Mouse (Mus musculus) ES-CJ7 (cell line): ENCODE data around the gene Olfr1154.

Source experiments
- DNase-seq: peaks from one replicate; pipeline ENCODE4 v3.0.0; 2011; ENCODE audit warnings: low read depth, low spot score

Olfr1154 gene

GRCm38 (mm10) chr2:87905066-87905465 is at the start of gene Olfr1154:
Olfr1154 (minus strand) TSS chr2:87905166.
- no peak for DNase-seq

- no peak for DNase-seq
Observed at GRCm38 (mm10) chr2:87953000-87953399, 48.0 kb upstream of the Olfr1154 start, which contains the start of gene Olfr1156. Olfr1156 (minus strand) TSS chr2:87953100.

- no peak for DNase-seq
Observed at GRCm38 (mm10) chr2:87945037-87945436, 40.1 kb upstream of the Olfr1154 start, which contains the start of gene Olfr1155. Olfr1155 (minus strand) TSS chr2:87945137.

DNA sequence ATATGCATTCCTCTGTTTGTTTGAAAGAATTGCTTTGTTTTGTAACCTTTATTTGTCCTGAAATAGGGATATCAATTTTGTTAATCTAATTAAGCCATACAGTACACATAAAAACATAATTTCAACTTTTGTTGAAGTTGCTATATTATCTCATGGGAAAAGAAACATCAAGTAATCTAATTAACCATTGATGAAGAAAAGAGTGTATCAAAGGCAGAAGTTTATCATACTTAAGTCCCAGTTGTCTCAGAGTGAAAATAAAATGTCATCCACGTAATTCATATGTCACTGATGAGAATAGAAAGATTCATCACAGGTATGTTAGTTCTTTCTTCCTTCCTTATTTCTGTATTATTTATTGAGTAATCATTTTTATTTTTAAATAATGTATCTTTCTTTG is 10.3 kb downstream of the Olfr1154 start, which contains the start of gene Olfr1153:
Olfr1153 (plus strand) TSS at position 301 of the 400 bp plus-strand sequence.
- DNase-seq: no peak

GRCm38 (mm10) chr2:87866192-87866591 is 38.8 kb downstream of the Olfr1154 start, which contains the start of gene Olfr1152:
Olfr1152 (plus strand) TSS chr2:87866492.
- no peak for DNase-seq

DNA sequence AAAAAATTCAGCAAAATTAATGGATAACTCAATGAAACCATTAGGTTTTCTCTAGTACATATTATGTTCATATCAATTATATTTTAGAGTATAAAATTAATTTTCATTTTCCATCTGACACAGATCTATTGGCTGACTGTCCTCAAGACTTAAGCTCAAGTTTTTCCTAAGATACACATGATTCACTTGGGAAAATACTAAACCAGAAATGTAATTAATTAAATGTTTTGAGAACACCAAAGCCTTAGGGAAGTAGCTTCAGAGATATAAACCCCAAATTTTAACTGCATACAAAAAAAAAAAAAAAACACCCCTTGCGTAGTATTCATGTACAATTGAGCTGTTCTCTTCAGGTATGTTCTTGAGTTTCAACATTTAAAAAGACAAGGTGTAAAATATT is 49.4 kb downstream of the Olfr1154 start, which contains the start of gene Olfr1151:
Olfr1151 (plus strand) TSS at position 301 of the 400 bp plus-strand sequence.
- DNase-seq: no peak
